ENCODE assay signal across 7 mouse cellular contexts in genomic region chr1:144003904-144004740, GRCm38 (mm10). TPM values are rescaled to one million over a fixed set of nuclear protein-coding genes. Genes with fewer than 3 reads are reported as not detected.
DNase-seq lines count a peak whose midpoint lies in the region; ATAC-seq and TF ChIP-seq lines count a peak whose summit lies in the region.

TSS of gene Rgs2 (minus strand) at chr1:144004161.

- peak; percentile 99 for ATAC-seq in embryonic facial prominence, embryonic 13.5 days (ENCODE audit: insufficient number of reproducible peaks, insufficient read depth, low FRiP score, low TSS enrichment, low read depth)
- ATAC-seq in limb, embryonic 14.5 days (ENCODE audit: low FRiP score, low read depth) = peak; percentile 99
- peak; percentile 100 for ATAC-seq in midbrain, postnatal 0 days (ENCODE audit: low FRiP score)

- peak within 1 kb of the TSS; percentile 69 for H3K4me3 ChIP-seq in embryonic facial prominence, embryonic 13.5 days
- H3K4me3 ChIP-seq in limb, embryonic 14.5 days (replicated peaks; ENCODE audit: low read length) = peak within 1 kb of the TSS; percentile 53
- H3K4me3 ChIP-seq in midbrain, postnatal 0 days (ENCODE audit: low read depth, low read length) = peak within 1 kb of the TSS; percentile 70

- H3K36me3 ChIP-seq in embryonic facial prominence, embryonic 13.5 days = peaks cover 9% of the 10 kb centered on the region; the same call in 1 of the 2 replicates
- no peaks in the 10 kb centered on the region for H3K36me3 ChIP-seq in limb, embryonic 14.5 days (ENCODE audit: control insufficient read depth, insufficient read depth, low read length)
- H3K36me3 ChIP-seq in midbrain, postnatal 0 days (ENCODE audit: insufficient read depth, low read length) = peaks cover 5% of the 10 kb centered on the region; the same call in 1 of the 2 replicates

- 0 out of 2 replicates have a peak, but pooled peaks have one; percentile 79 for TF ChIP-seq POLR2A in limb, embryonic 14.5 days (IDR thresholded peaks at IDR 0.05; ENCODE audit: borderline replicate concordance, extremely low read depth, insufficient read depth, insufficient read length)

- peak; percentile 30 for TF ChIP-seq CTCF in midbrain, postnatal 0 days (IDR thresholded peaks at IDR 0.05)

- H3K4me2 ChIP-seq in embryonic facial prominence, embryonic 13.5 days = peak within 1 kb of the TSS; percentile 91
- peak within 1 kb of the TSS; percentile 86 for H3K4me2 ChIP-seq in limb, embryonic 14.5 days (replicated peaks; ENCODE audit: low read depth, low read length, severe bottlenecking)
- peak within 1 kb of the TSS; percentile 82 for H3K4me2 ChIP-seq in midbrain, postnatal 0 days (ENCODE audit: low read depth, low read length, poor library complexity, severe bottlenecking)

- 0 out of 2 replicates have a peak, but pooled peaks cover 4% of the 10 kb centered on the region for H3K4me1 ChIP-seq in embryonic facial prominence, embryonic 13.5 days
- H3K4me1 ChIP-seq in limb, embryonic 14.5 days (ENCODE audit: control insufficient read depth, insufficient read depth, low read length) = peaks cover 9% of the 10 kb centered on the region; the same call in 1 of the 2 replicates
- peaks cover 4% of the 10 kb centered on the region; the same call in 1 of the 2 replicates for H3K4me1 ChIP-seq in midbrain, postnatal 0 days (ENCODE audit: insufficient read depth, low read length)

- peak within 1 kb of the TSS; percentile 75 for H3K9ac ChIP-seq in embryonic facial prominence, embryonic 13.5 days
- H3K9ac ChIP-seq in limb, embryonic 14.5 days (ENCODE audit: low read depth, low read length, severe bottlenecking) = peak within 1 kb of the TSS; percentile 57
- H3K9ac ChIP-seq in midbrain, postnatal 0 days (replicated peaks; ENCODE audit: low read length, poor library complexity, severe bottlenecking) = peak within 1 kb of the TSS; percentile 78

- peak; percentile 97 to 98 for DNase-seq in adrenal gland, postnatal 36 days
- DNase-seq in heart, adult 8-10 months (ENCODE audit: low spot score) = peak; percentile 93
- peak; percentile 95 for DNase-seq in kidney, adult 9 months
- peak; percentile 91 for DNase-seq in limb, embryonic 14.5 days (ENCODE audit: low spot score)
- peak; percentile 97 for DNase-seq in midbrain, postnatal 0 days (ENCODE audit: low spot score)
- peak; percentile 87 to 92 for DNase-seq in spleen, postnatal 14 days (ENCODE audit: low spot score in 2 of 2)

- WGBS in embryonic facial prominence, embryonic 13.5 days = under 1% methylated on average over 57 of the region's 57 CpGs
- WGBS in limb, embryonic 14.5 days = 1% methylated on average over 44 of the region's 57 CpGs
- under 1% methylated on average over 57 of the region's 57 CpGs for WGBS in midbrain, postnatal 0 days

- H3K27me3 ChIP-seq in embryonic facial prominence, embryonic 13.5 days = no peaks in the 10 kb centered on the region
- no peaks in the 10 kb centered on the region for H3K27me3 ChIP-seq in limb, embryonic 14.5 days (ENCODE audit: control insufficient read depth, insufficient read depth, low read length)
- no peaks in the 10 kb centered on the region for H3K27me3 ChIP-seq in midbrain, postnatal 0 days (ENCODE audit: insufficient read depth, low read length)

- peak within 1 kb of the TSS; percentile 76 for H3K27ac ChIP-seq in embryonic facial prominence, embryonic 13.5 days
- peak within 1 kb of the TSS; percentile 39; the same call in 1 of the 2 replicates for H3K27ac ChIP-seq in limb, embryonic 14.5 days (replicated peaks; ENCODE audit: low read depth, low read length)
- peak within 1 kb of the TSS; percentile 94 for H3K27ac ChIP-seq in midbrain, postnatal 0 days (ENCODE audit: low read depth, low read length)

- H3K9me3 ChIP-seq in embryonic facial prominence, embryonic 13.5 days = no peaks in the 10 kb centered on the region
- H3K9me3 ChIP-seq in limb, embryonic 14.5 days (ENCODE audit: control insufficient read depth, low read length) = no peaks in the 10 kb centered on the region
- no peaks in the 10 kb centered on the region for H3K9me3 ChIP-seq in midbrain, postnatal 0 days (ENCODE audit: low read length)

RNA-seq across cellular contexts. Expression of gene Rgs2, which starts in this region (rescaled TPM):
- 100 to 1,000 TPM; 524 to 538 TPM for total RNA-seq in adrenal gland, postnatal 36 days (2021)
- polyA plus RNA-seq in embryonic facial prominence, embryonic 13.5 days (2015; fragmentation: Nextera tagmentation; extraction: Ambion mirVana) = 76.3 and 79.1 TPM in 2 replicates
- total RNA-seq in heart, adult 8-10 months (2022) = 10 to 100 TPM; 25.2 to 45.9 (median 28.4) TPM
- 16.5 and 24.3 TPM in 2 replicates for polyA plus RNA-seq in limb, embryonic 14.5 days (2012; rRNA removed)
- polyA plus RNA-seq in limb, embryonic 14.5 days (2014; fragmentation: Nextera tagmentation; extraction: Ambion mirVana) = 48.2 and 51.0 TPM in 2 replicates
- total RNA-seq in midbrain, postnatal 0 days (2014; rRNA removed) = 26.4 and 34.4 TPM in 2 replicates
- polyA plus RNA-seq in midbrain, postnatal 0 days (2015; fragmentation: Nextera tagmentation; extraction: Ambion mirVana) = 83.3 and 85.2 TPM in 2 replicates

Comparison
In these comparisons a context has a peak if more than half of its experiments do, and no peak if none do; other contexts are left out.
1. Peak in every context shown above with its lines: DNase-seq, ATAC-seq, H3K4me3 ChIP-seq and H3K27ac ChIP-seq.
2. RNA of gene Rgs2 (total RNA-seq): 524 to 538 TPM in adrenal gland, postnatal 36 days; 25.2 to 45.9 TPM in heart, adult 8-10 months and 26.4 to 34.4 TPM in midbrain, postnatal 0 days; every median in the first group is over 10 times any median in the second.
3. H3K27ac ChIP-seq: peak in every context shown above with its lines; median percentile 94 in midbrain, postnatal 0 days; 76 in embryonic facial prominence, embryonic 13.5 days; 39 in limb, embryonic 14.5 days.